Mouse (Mus musculus) liver, postnatal 0 days (tissue): ENCODE measurements around the gene Col4a1.

Experiments used
- CTCF ChIP-seq: sonication (generic); IDR thresholded peaks from 2 replicates; pipeline ENCODE4 v1.5.1; 2016; ENCODE audit warnings: antibody characterized with exemption, low read depth
- EP300 ChIP-seq: IDR thresholded peaks from 2 replicates; pipeline ENCODE4 v1.6.1; 2016; ENCODE audit warnings: antibody characterized with exemption, low read depth, mild to moderate bottlenecking

DNA sequence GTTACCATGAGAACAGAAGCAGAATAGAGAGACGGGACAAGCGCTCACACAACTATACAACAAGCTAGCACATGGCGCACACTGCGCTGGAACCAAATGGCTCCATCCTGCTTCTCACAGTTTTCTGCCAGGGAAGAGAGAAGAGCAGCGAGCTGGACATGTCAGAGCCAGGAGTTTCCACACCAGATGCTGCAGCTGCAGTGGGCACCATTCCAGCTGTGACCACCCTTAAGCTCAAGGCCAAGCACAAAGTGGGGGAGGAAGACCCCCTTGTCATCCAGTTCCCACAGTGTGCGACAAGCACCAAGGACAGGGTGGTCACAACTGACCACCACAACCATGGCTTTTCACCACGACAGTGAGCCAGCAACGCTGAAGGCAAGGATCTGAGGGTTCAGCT is 62.5 kb downstream of the Col4a1 start:
- TF ChIP-seq EP300 (no peak), CTCF (no peak)
